Mouse (Mus musculus) large intestine, adult 2 months (tissue): ENCODE measurements at regions not wholly inside any gene's neighbourhood (a gene's known extent, or its start where the extent isn't known, plus 50 kb on each side); places are given as distances from the start of the nearest gene placed in this dataset.

Experiments
- DNase-seq: peaks from one replicate; pipeline ENCODE4 v3.0.0-alpha.2; 2012; ENCODE audit warnings: low read depth, low spot score
- WGBS: fragments of 180-500 bp; shearing (Covaris S2); methylation state at CpG from one replicate; pipeline ENCODE4 v1.1.7; 2018; 5-methylcytosine and 5-hydroxymethylcytosine counted together

DNA sequence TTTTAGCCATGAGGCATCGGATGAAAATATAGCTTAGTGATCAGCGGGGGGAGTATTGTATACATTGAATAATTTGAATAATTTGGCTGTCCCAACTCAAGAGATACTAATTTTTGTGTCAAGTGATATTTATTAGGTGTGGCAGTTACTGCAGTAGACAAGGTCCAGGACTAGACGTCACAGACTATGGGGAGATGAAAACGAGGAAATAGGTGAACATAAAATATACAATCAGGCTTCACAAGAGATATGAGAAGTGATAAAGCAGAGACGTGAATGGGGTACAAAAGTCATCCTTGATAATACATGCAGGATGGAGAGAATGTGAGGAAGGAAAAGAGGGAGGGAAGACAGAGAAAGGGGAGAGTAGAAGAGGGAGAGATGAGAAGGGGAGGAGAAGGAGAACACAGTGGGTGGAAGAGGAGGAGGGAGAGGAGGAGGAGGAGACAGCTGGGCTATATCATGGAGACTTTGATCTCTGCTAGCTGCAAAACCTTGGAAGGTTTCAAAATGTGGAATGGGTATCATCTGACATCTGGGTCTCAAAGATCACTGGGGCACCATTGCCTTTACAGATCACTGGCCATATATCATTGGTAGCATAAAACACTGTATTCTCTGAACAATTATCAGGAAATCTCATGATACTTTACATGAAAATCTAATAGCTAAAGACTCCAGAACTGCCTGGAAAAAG lies 263.0 kb upstream of the Ptger4 start:
- WGBS: 54% methylated on average over 5 of the region's 5 CpGs

DNA sequence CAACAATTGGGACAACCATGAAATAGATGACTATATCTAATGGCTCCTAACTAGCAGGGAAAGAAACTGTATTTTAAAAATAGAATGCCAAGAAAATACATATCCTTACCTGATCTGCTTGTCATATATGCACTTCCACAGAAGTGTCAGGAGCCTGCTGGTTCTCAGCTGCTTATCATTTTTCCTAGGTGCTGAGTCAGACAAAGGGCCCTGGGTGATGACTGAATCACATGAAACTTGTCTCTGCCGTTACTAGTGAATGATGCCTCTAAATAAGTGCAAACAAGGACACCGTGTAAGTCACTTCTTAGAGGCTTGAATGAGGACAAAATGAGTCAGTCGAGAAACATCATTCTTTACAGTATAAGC lies 263.5 kb upstream of the Ptger4 start:
- WGBS: 57% methylated on average over 3 of the region's 3 CpGs
- no peak for DNase-seq

More for the DNA sequence above, 263.0 kb upstream of the Ptger4 start:
- no peak for DNase-seq

DNA sequence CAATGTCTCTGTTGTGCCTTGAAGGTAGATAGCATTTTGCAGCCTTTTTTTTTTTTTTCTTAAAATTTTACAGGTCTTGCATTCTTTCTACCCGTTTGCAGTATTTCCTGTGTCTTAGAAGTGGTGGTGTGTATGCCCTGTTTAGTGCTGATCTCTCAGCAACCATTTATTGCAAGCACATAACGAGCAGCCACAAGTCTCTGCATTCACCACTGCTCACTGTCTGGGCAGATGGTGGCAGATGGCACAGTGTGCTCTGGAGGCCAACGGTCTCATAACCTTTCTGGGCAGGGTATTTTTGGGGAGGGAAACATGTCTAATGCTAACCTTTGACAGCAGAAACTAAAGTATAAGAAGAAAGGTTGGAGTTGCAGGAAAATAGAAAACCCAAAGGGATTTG lies 266.1 kb upstream of the Ptger4 start:
- 51% methylated on average over 3 of the region's 3 CpGs for WGBS
- DNase-seq: no peak

DNA sequence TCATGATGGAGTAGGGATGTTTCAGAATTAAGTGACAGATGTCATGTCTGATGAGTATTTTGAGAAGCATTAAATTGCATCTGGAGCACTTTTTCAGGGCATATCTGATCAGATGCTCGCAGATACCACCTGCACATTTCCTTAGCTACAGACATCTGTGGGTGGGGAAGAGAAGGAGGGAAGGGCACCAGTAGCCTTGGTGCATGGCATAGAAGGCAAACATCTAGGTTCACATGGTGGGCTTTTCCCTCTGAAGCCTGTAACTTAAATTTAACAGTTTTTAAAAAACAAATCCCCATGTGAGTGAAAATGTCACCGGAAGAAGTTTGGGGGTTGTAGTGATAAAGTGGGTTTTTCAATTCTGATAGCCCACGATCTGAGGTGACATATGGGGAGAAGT lies 267.1 kb upstream of the Ptger4 start:
- no peak for DNase-seq
- WGBS: 91% methylated on average over 3 of the region's 3 CpGs

- WGBS: 78% methylated on average over 5 of the region's 5 CpGs
- DNase-seq: no peak
These were observed 268.6 kb upstream of the Ptger4 start for GRCm38 (mm10) chr15:5512546-5512945.

GRCm38 (mm10) chr15:5513146-5513545 lies 269.2 kb upstream of the Ptger4 start:
- 25% methylated on average over 4 of the region's 4 CpGs for WGBS
- DNase-seq: no peak

DNA sequence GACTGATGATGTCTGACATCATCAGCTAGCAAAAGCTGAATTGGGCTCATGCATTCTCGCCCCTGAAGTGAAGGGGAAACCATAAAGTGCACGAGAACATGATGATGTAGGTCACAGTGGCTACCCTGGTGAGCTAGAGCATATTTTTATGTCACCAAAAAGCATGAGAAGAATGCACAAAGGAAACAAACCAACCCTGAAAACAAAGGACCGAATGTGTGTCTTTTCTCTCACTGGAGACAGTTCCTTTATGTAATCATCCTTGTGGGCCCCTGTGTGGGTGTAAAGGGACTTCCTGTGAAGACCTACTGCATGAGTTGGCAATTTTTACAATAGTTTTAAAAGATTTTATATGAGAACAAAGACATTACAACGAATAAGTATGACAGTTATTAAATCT lies 270.2 kb upstream of the Ptger4 start:
- WGBS: 25% methylated on average over 4 of the region's 4 CpGs
- no peak for DNase-seq

GRCm38 (mm10) chr15:5517244-5517966 lies 273.4 kb upstream of the Ptger4 start:
- no peak for DNase-seq
- WGBS: 26% methylated on average over 10 of the region's 10 CpGs

GRCm38 (mm10) chr15:5519552-5519951 lies 275.6 kb upstream of the Ptger4 start:
- DNase-seq: no peak
- 97% methylated on average over 2 of the region's 2 CpGs for WGBS

DNA sequence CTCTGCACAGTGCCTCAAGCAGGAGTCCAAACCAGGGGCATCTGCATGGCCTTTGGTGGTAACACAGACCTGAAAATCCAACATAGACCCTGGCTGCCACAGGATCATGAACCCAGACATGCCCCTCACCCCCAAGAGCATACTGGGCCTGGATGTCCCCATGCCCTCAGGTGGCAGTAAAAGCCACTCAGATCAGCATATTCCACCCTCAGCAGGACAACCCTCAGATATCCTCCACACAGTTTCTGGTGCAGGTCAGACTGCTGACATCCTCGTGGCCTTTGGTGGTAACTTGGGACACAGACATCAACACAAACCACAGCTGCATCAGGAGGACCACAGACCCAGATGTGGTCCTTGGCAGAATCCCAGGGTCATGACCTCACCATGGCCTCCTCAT lies 276.0 kb upstream of the Ptger4 start:
- WGBS: 87% methylated on average over 1 of the region's 1 CpGs
- no peak for DNase-seq

GRCm38 (mm10) chr15:5528619-5529018 lies 284.6 kb upstream of the Ptger4 start:
- 47% methylated on average over 6 of the region's 6 CpGs for WGBS
- DNase-seq: no peak

GRCm38 (mm10) chr15:5533656-5534055 lies 289.7 kb upstream of the Ptger4 start:
- no peak for DNase-seq

DNA sequence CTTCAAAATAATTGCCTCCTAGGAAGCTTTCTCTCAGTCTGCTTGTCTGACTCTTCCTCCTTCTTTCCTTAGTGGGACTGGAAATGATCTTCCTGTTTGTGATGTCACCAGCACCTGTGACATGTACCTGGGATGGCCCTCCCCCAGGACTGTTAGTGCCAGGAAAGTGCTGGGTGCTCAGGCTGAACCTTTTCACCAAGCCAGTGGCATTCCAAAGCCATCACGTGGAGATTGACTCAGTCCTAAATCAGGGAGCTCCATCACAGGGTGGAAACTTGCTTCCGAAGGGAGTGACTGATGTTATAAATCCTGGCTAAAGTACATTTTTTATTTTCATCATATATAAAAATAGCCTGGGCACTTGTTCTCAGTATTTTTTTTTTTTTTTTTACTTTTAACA lies 293.4 kb upstream of the Ptger4 start:
- 34% methylated on average over 2 of the region's 2 CpGs for WGBS
- no peak for DNase-seq

GRCm38 (mm10) chr15:5539301-5539928 lies 295.4 kb upstream of the Ptger4 start:
- WGBS: 36% methylated on average over 4 of the region's 4 CpGs
- DNase-seq: no peak

DNA sequence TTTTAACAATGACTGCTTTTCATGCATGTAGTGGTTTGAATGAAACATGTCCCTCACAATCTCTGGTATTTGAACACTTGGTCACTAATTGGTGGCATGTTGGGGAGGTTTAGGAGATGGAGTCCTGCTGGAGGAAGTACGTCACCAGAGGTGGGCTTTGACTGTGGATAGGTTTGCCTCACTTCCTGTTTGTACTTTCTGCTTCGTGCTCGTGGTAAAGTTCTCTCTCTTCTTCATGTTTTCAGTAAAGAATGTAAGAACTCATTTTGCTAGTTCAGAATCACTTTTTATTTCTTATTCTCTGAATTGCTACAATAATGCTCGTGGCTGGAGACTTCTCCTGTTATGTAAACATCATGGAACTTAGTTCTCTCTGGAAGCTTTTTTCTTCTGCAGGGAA lies 310.5 kb upstream of the Ptger4 start:
- no peak for DNase-seq
- WGBS: 59% methylated on average over 4 of the region's 4 CpGs

DNA sequence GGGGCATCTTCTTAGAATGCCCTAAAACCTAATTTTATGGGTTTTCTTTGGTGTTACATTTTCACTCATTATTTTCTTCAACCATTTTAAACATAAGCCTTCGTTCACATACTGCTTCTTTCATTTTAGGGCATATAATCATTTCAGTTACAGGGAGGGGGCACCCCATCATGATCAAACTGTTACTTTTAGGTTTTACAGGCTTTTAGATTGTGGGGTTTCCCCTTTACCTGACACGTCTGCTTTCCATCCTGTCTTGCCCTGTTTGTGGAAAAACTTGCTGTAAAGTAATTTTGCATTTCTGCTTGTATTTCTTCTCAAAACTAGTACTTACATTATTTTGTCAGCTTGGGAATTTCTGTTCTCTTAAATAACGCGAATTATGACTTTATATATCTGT lies 310.9 kb upstream of the Ptger4 start:
- 63% methylated on average over 4 of the region's 4 CpGs for WGBS
- DNase-seq: no peak

DNA sequence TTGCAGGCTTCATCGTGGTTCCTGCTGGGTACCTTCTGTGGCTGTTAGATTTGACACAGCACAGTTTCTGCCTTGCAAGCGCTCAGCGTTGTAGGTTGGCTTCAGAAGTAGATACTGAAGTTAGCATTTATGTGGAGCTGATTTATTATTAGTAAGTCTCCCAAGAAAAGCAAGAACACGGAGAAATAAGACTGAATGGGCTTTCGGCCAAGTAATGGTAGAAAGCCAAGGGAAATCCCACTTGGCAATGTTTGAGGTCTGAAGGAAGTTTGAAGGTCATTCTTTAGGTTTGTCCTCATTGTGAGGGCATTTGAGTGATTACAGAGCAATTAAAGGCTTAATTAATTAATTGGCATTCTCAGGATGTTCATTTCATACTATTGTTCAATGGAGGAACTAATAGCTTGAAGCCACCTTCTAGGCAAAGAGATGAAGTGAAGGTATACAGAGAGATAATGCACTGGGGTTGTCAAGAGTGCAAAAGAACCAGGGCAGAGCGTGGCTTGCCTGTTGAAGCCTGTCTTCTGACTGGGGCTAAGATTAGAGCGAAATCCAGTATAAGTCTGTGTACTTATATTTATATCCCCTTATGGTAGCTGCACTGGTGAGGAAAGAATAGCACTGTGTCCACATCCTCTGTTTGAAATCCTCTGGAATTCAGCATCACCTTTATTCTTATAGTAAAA lies 311.5 kb upstream of the Ptger4 start:
- no peak for DNase-seq
- 62% methylated on average over 7 of the region's 7 CpGs for WGBS

GRCm38 (mm10) chr15:5561783-5562182 lies 317.8 kb upstream of the Ptger4 start:
- DNase-seq: no peak
- WGBS: 86% methylated on average over 4 of the region's 4 CpGs

- DNase-seq: no peak
These were observed 330.4 kb upstream of the Ptger4 start for GRCm38 (mm10) chr15:5574366-5574765.

DNA sequence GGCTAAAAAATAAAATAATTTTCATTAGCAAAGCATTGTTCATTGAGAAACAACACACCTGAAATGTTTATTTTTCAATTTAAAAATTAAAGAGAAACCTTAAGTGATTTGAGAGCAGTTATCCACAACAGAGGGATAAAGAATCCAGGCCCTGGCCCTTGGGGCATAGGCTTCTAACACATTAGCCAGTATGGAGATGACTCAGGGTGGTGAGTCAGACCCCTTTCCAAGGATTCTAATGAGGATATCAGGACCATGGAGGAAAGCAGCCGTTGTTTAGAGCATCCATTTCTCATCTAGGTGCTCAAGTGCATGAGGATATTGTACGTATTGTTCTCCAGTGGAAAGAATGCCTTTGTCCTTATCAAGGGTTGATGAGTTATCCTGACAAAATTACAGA lies 335.6 kb upstream of the Ptger4 start:
- no peak for DNase-seq
- 74% methylated on average over 2 of the region's 2 CpGs for WGBS

DNA sequence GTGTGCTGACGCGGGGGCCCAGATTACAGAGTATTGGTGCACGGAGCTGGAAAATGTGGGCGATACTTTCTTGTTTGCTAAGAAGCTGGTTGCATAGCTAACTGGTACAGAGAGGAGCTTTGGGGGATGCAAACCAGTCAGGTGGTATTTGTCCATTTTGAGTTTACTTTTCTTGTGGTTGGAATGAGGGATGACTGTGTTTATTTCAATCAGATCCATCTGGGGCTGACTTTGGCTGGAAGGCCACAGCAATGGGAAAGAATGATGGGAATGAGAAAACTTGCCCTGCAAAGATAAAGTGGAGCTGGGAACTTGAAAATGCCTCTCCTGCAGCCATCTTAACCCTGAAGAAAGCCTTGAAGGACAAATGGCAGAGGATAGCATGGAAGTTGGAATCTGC lies 336.4 kb upstream of the Ptger4 start:
- DNase-seq: no peak
- 94% methylated on average over 4 of the region's 4 CpGs for WGBS
